Mouse (Mus musculus) lung, adult 2 months (tissue): ENCODE data around the gene Retreg2.

ENCODE experiments used
- CTCF ChIP-seq: fragments of 200-500 bp; IDR thresholded peaks from 2 replicates; pipeline ENCODE4 v1.5.1; 2011; ENCODE audit warnings: mild to moderate bottlenecking, low read length, control low read depth; ENCODE audit not compliant: insufficient read depth
- POLR2A ChIP-seq: fragments of 200-500 bp; IDR thresholded peaks from 2 replicates; pipeline ENCODE4 v1.6.1; 2011; ENCODE audit warnings: low read depth, mild to moderate bottlenecking, control low read depth, low read length, borderline replicate concordance; ENCODE audit errors: extremely low read depth

DNA sequence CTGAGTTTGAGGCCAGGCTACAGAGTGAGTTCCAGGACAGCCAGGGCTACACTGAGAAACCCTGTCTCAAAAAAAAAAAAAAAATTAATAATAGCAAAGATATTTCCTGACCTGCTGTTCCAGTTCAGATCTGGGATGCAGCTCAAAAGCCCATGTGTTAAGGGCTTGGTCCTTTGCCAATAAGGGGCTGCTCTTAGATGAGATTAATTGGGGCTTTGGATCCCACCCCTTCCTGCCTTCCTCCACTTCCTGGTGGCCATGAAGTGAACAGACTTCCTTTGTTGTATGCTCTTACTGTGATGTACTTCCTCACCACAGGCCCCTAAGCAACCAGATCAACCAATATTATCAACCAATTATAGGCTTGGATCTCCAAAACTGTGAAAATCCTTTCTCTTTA, 44.5 kb downstream of the Retreg2 start:
- no peak for TF ChIP-seq POLR2A
- TF ChIP-seq CTCF, result no peak
